Mouse (Mus musculus) embryonic facial prominence, embryonic 14.5 days (tissue): ENCODE measurements around the gene Prkce. TPM values are rescaled to one million over a fixed set of nuclear protein-coding genes. Genes with fewer than 3 reads are reported as not detected.

Source experiments
- ATAC-seq: fragments of 200-750 bp; cut with Nextera tagmentation; 2 replicates; pipeline ENCODE4 v1.8.0; 2017; ENCODE audit warnings: low read depth, moderate number of reproducible peaks, moderate TSS enrichment
- DNase-seq: peaks from one replicate; pipeline ENCODE4 v3.0.0-alpha.2; 2015; ENCODE audit warnings: low spot score
- H3K27ac ChIP-seq: fragments of 300-500 bp; sonication (generic); replicated peaks from 2 replicates; pipeline ENCODE4 v1.5.1; 2014; ENCODE audit warnings: low read depth, mild to moderate bottlenecking, low read length, moderate library complexity
- H3K27me3 ChIP-seq: fragments of 300-500 bp; sonication (generic); replicated peaks from 2 replicates; pipeline ENCODE4 v1.6.1; 2014; ENCODE audit warnings: low read length; ENCODE audit not compliant: control insufficient read depth, insufficient read depth
- H3K36me3 ChIP-seq: fragments of 300-500 bp; sonication (generic); 2 replicates; pipeline ENCODE4 v1.6.1; 2014; ENCODE audit warnings: low read length, mixed read lengths; ENCODE audit not compliant: control insufficient read depth, insufficient read depth
- H3K4me1 ChIP-seq: fragments of 300-500 bp; sonication (generic); 2 replicates; pipeline ENCODE4 v1.6.1; 2014; ENCODE audit warnings: antibody characterized with exemption, low read length; ENCODE audit not compliant: control insufficient read depth, insufficient read depth
- H3K4me2 ChIP-seq: fragments of 300-500 bp; sonication (generic); 2 replicates; pipeline ENCODE4 v1.6.1; 2014; ENCODE audit warnings: low read depth, mild to moderate bottlenecking, low read length, moderate library complexity, mixed read lengths
- H3K4me3 ChIP-seq: fragments of 300-500 bp; sonication (generic); 2 replicates; pipeline ENCODE4 v1.5.1; 2014; ENCODE audit warnings: low read depth, mild to moderate bottlenecking, low read length
- H3K9ac ChIP-seq: fragments of 300-500 bp; sonication (generic); 2 replicates; pipeline ENCODE4 v1.6.1; 2014; ENCODE audit warnings: low read depth, mild to moderate bottlenecking, low read length, moderate library complexity, mixed read lengths
- H3K9me3 ChIP-seq: fragments of 300-500 bp; sonication (generic); 2 replicates; pipeline ENCODE4 v1.6.1; 2016; ENCODE audit warnings: low read length; ENCODE audit not compliant: control insufficient read depth
- WGBS: fragments of 180-500 bp; shearing (Covaris S2); extraction: QIAGEN DNeasy Blood & Tissue Kit; methylation state at CpG from one replicate; pipeline ENCODE4 v1.1.7; 2014; 5-methylcytosine and 5-hydroxymethylcytosine counted together
- polyA plus RNA-seq: library from polyadenylated mRNA; unstranded; fragments of >200 nt; fragmentation: Nextera tagmentation; extraction: Ambion mirVana; gene quantifications from 2 replicates; pipeline ENCODE4 v1.2.1, GENCODE M21; 2014

Gene Prkce
- polyA plus RNA-seq, 1 experiment from 2014 or later, result 9.7 TPM

- no peak overlapping the region for H3K4me2 ChIP-seq
- no peak overlapping the region for H3K4me3 ChIP-seq
- H3K9me3 ChIP-seq, result no peaks in the 10 kb centered on the region
- H3K27me3 ChIP-seq, result no peaks in the 10 kb centered on the region
- DNase-seq (no peak), ATAC-seq (no peak)
- no peaks in the 10 kb centered on the region for H3K4me1 ChIP-seq
- 82% methylated on average over 5 of the region's 5 CpGs for WGBS
- no peak overlapping the region for H3K27ac ChIP-seq
- H3K9ac ChIP-seq, result no peak overlapping the region
- no peaks in the 10 kb centered on the region for H3K36me3 ChIP-seq
These were observed 402.9 kb downstream of the Prkce start for GRCm38 (mm10) chr17:86570491-86570890.

GRCm38 (mm10) chr17:86571266-86571665 is 403.7 kb downstream of the Prkce start:
- Histone ChIP-seq H3K9ac (no peak overlapping the region), H3K27ac (no peak overlapping the region), H3K36me3 (no peaks in the 10 kb centered on the region), H3K4me3 (no peak overlapping the region), H3K4me1 (no peaks in the 10 kb centered on the region), H3K9me3 (no peaks in the 10 kb centered on the region), H3K27me3 (no peaks in the 10 kb centered on the region), H3K4me2 (no peak overlapping the region)
- WGBS, result 98% methylated on average over 3 of the region's 3 CpGs
- DNase-seq (no peak), ATAC-seq (no peak)

- no peaks in the 10 kb centered on the region for H3K36me3 ChIP-seq
- H3K27ac ChIP-seq, result no peak overlapping the region
- WGBS, result 73% methylated on average over 6 of the region's 6 CpGs
- DNase-seq, result no peak
- ATAC-seq, result no peak
- no peak overlapping the region for H3K9ac ChIP-seq
- no peaks in the 10 kb centered on the region for H3K9me3 ChIP-seq
- H3K27me3 ChIP-seq, result no peaks in the 10 kb centered on the region
- no peaks in the 10 kb centered on the region for H3K4me1 ChIP-seq
- H3K4me3 ChIP-seq, result no peak overlapping the region
- no peak overlapping the region for H3K4me2 ChIP-seq
These were observed 404.6 kb downstream of the Prkce start for GRCm38 (mm10) chr17:86572136-86572535.

- H3K27me3 ChIP-seq, result no peaks in the 10 kb centered on the region
- no peak for ATAC-seq
- H3K27ac ChIP-seq, result no peak overlapping the region
- no peak for DNase-seq
- H3K36me3 ChIP-seq, result no peaks in the 10 kb centered on the region
- H3K4me1 ChIP-seq, result no peaks in the 10 kb centered on the region
- H3K9ac ChIP-seq, result no peak overlapping the region
- no peak overlapping the region for H3K4me2 ChIP-seq
- no peaks in the 10 kb centered on the region for H3K9me3 ChIP-seq
- 65% methylated on average over 8 of the region's 8 CpGs for WGBS
- H3K4me3 ChIP-seq, result no peak overlapping the region
These were observed 405.0 kb downstream of the Prkce start for GRCm38 (mm10) chr17:86572576-86572975.

GRCm38 (mm10) chr17:86573596-86574248 is 406.1 kb downstream of the Prkce start:
- H3K4me2 ChIP-seq, result no peak overlapping the region
- H3K4me3 ChIP-seq, result no peak overlapping the region
- no peak overlapping the region for H3K9ac ChIP-seq
- no peaks in the 10 kb centered on the region for H3K9me3 ChIP-seq
- no peaks in the 10 kb centered on the region for H3K4me1 ChIP-seq
- DNase-seq (no peak), ATAC-seq (no peak)
- H3K36me3 ChIP-seq, result no peaks in the 10 kb centered on the region
- WGBS, result 88% methylated on average over 16 of the region's 16 CpGs
- no peaks in the 10 kb centered on the region for H3K27me3 ChIP-seq
- H3K27ac ChIP-seq, result no peak overlapping the region

- H3K9ac ChIP-seq, result no peak overlapping the region
- H3K27ac ChIP-seq, result no peak overlapping the region
- no peak overlapping the region for H3K4me3 ChIP-seq
- H3K36me3 ChIP-seq, result no peaks in the 10 kb centered on the region
- no peak for ATAC-seq
- 69% methylated on average over 6 of the region's 6 CpGs for WGBS
- no peak overlapping the region for H3K4me2 ChIP-seq
- DNase-seq, result no peak
- no peaks in the 10 kb centered on the region for H3K27me3 ChIP-seq
- H3K9me3 ChIP-seq, result no peaks in the 10 kb centered on the region
- no peaks in the 10 kb centered on the region for H3K4me1 ChIP-seq
These were observed 413.1 kb downstream of the Prkce start for GRCm38 (mm10) chr17:86580724-86581123.

GRCm38 (mm10) chr17:86582341-86582740 is 414.8 kb downstream of the Prkce start:
- Histone ChIP-seq H3K4me3 (no peak overlapping the region), H3K4me1 (no peaks in the 10 kb centered on the region), H3K27ac (no peak overlapping the region), H3K27me3 (no peaks in the 10 kb centered on the region), H3K36me3 (no peaks in the 10 kb centered on the region), H3K4me2 (no peak overlapping the region), H3K9me3 (no peaks in the 10 kb centered on the region), H3K9ac (no peak overlapping the region)
- WGBS, result 81% methylated on average over 4 of the region's 4 CpGs
- ATAC-seq (no peak), DNase-seq (no peak)

GRCm38 (mm10) chr17:86586441-86586840 is 418.9 kb downstream of the Prkce start:
- Histone ChIP-seq H3K9ac (no peak overlapping the region), H3K27me3 (no peaks in the 10 kb centered on the region), H3K4me3 (no peak overlapping the region), H3K4me2 (no peak overlapping the region), H3K9me3 (no peaks in the 10 kb centered on the region), H3K36me3 (no peaks in the 10 kb centered on the region), H3K27ac (no peak overlapping the region), H3K4me1 (no peaks in the 10 kb centered on the region; the same call in 1 of the 2 replicates)
- ATAC-seq (no peak), DNase-seq (no peak)
- whole genome bisulfite sequencing, result 73% methylated on average over 5 of the region's 5 CpGs

- no peak overlapping the region for H3K27ac ChIP-seq
These were observed 421.3 kb downstream of the Prkce start for GRCm38 (mm10) chr17:86588704-86589449.

More at GRCm38 (mm10) chr17:86588704-86589449, 421.3 kb downstream of the Prkce start:
- no peaks in the 10 kb centered on the region; the same call in 1 of the 2 replicates for H3K4me1 ChIP-seq
- H3K36me3 ChIP-seq, result no peaks in the 10 kb centered on the region
- no peak overlapping the region for H3K9ac ChIP-seq
- H3K4me3 ChIP-seq, result no peak overlapping the region
- no peak for DNase-seq
- ATAC-seq, result no peak
- WGBS, result 65% methylated on average over 5 of the region's 5 CpGs
- H3K27me3 ChIP-seq, result no peaks in the 10 kb centered on the region
- no peaks in the 10 kb centered on the region for H3K9me3 ChIP-seq
- H3K4me2 ChIP-seq, result no peak overlapping the region
